Comparison of ENCODE assay signal across 8 mouse cellular contexts in the genomic region with DNA sequence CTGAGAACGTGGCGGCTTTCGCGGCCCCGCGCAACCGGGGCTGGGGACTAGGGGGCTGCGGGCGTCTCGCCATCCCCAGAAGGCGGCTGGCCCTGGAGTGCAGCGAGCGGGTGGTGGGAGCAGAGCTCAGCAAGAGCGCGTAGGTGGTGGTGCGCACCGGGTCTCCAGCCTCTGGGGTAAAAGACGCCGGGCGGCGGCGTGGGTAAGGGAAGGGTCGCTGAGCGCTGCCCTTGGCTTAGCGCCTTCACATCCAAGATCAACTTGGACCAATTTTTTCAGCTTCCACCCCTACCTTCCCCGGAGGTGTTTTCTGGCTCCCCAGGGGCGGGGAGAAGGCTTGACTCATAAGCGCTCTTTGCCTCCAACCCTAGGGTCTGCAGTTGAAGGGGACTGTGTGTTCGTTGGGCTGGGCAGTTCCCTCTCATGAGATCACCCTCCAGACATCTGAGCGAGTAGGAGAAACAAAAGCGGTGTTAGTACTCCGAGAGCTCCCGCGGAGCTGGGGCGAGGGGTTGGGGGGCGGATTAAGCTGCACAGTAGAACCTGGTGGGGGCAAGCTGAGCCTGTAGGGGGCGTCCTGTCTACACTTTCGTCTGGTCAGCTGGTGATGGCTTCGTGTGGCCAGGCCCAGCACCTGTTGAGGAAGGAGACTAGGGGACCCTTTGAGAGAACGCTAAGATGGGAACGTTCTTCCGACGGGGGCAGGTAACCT. TPM values are rescaled to one million over a fixed set of nuclear protein-coding genes. Genes with fewer than 3 reads are reported as not detected.
DNase-seq lines count a peak whose midpoint lies in the region; ATAC-seq and TF ChIP-seq lines count a peak whose summit lies in the region.
"Had no signal": no experiment of that assay in that cellular context is flagged by ENCODE, and none has a peak within 500 bp of the region (broad histone marks: within the 10 kb centered on the region; RNA-seq: fewer than 3 reads in every experiment).

No protein-coding gene starts in this region.

- no peak overlapping the region for H3K27ac ChIP-seq in ES-E14 (ENCODE audit: insufficient read depth, low read depth, low read length, poor library complexity, severe bottlenecking)
- H3K27ac ChIP-seq in embryonic fibroblast, embryonic 13.5 days (ENCODE audit: insufficient read depth, low read length), result no peak overlapping the region
- H3K27ac ChIP-seq in hindbrain, embryonic 11.5 days (ENCODE audit: low read depth, low read length), result peak overlapping the region; percentile 89
- H3K27ac ChIP-seq in limb, embryonic 11.5 days (replicated peaks; ENCODE audit: low read depth, low read length), result no peak overlapping the region
- peak overlapping the region; percentile 73 for H3K27ac ChIP-seq in neural tube, embryonic 11.5 days (ENCODE audit: low read depth, low read length)

- H3K9me3 ChIP-seq in ES-E14 (ENCODE audit: control insufficient read depth, insufficient read depth, low read depth, low read length), result no peaks in the 10 kb centered on the region
- H3K9me3 ChIP-seq in hindbrain, embryonic 11.5 days (ENCODE audit: control insufficient read depth, low read length), result no peaks in the 10 kb centered on the region
- no peaks in the 10 kb centered on the region for H3K9me3 ChIP-seq in limb, embryonic 11.5 days (ENCODE audit: control insufficient read depth, low read length)
- no peaks in the 10 kb centered on the region for H3K9me3 ChIP-seq in neural tube, embryonic 11.5 days (ENCODE audit: control insufficient read depth, low read length)

- in situ Hi-C loops in ES-E14 (cut with MboI; ENCODE audit: low sequenced_read_pairs in 2 of 2, unreplicated experiment in 2 of 2), result no loop called here

- H3K4me3 ChIP-seq in ES-E14 (ENCODE audit: insufficient read depth in 1 of 2, low read depth in 1 of 2, low read length in 2 of 2, poor library complexity in 1 of 2, severe bottlenecking in 1 of 2), result peak overlapping the region; percentile 80 to 87
- H3K4me3 ChIP-seq in embryonic fibroblast, embryonic 13.5 days (ENCODE audit: insufficient read depth, low read length), result peak overlapping the region; percentile 61
- peak overlapping the region; percentile 79 for H3K4me3 ChIP-seq in hindbrain, embryonic 11.5 days (ENCODE audit: low read depth, low read length)
- peak overlapping the region; percentile 69 for H3K4me3 ChIP-seq in limb, embryonic 11.5 days (ENCODE audit: low read depth, low read length)
- peak overlapping the region; percentile 77 for H3K4me3 ChIP-seq in neural tube, embryonic 11.5 days (ENCODE audit: low read depth, low read length)
- H3K4me3 ChIP-seq: erythroblast, embryonic 14.5 days had no signal

- no peaks in the 10 kb centered on the region for H3K36me3 ChIP-seq in ES-E14 (ENCODE audit: control insufficient read depth, insufficient read depth, low read length, poor library complexity, severe bottlenecking)
- no peaks in the 10 kb centered on the region for H3K36me3 ChIP-seq in hindbrain, embryonic 11.5 days (ENCODE audit: control insufficient read depth, insufficient read depth, low read length)
- no peaks in the 10 kb centered on the region for H3K36me3 ChIP-seq in limb, embryonic 11.5 days (ENCODE audit: control insufficient read depth, insufficient read depth, low read length)
- H3K36me3 ChIP-seq in neural tube, embryonic 11.5 days (ENCODE audit: control insufficient read depth, insufficient read depth, low read length), result no peaks in the 10 kb centered on the region

- DNase-seq in ES-E14 (ENCODE audit: low read depth, low spot score) (peak; percentile 44), ZHBTc4 (ENCODE audit: low read depth, low spot score) (peak; percentile 75)
- peak; percentile 81 for DNase-seq in hindbrain, embryonic 11.5 days (ENCODE audit: low spot score)
- DNase-seq in limb, embryonic 11.5 days (ENCODE audit: low spot score), result peak; percentile 69
- DNase-seq in neural tube, embryonic 11.5 days (ENCODE audit: low spot score), result peak; percentile 76
- DNase-seq in spleen, postnatal 14 days (ENCODE audit: low spot score in 2 of 2), result no peak

- peaks cover 13% of the 10 kb centered on the region for H3K27me3 ChIP-seq in hindbrain, embryonic 11.5 days (ENCODE audit: control insufficient read depth, insufficient read depth, low read length)
- H3K27me3 ChIP-seq in limb, embryonic 11.5 days (ENCODE audit: control insufficient read depth, insufficient read depth, low read length), result peaks cover 53% of the 10 kb centered on the region
- peaks cover 20% of the 10 kb centered on the region for H3K27me3 ChIP-seq in neural tube, embryonic 11.5 days (ENCODE audit: control insufficient read depth, insufficient read depth, low read length)

- WGBS in hindbrain, embryonic 11.5 days, result under 1% methylated on average over 43 of the region's 43 CpGs
- under 1% methylated on average over 41 of the region's 43 CpGs for WGBS in limb, embryonic 11.5 days
- under 1% methylated on average over 43 of the region's 43 CpGs for WGBS in neural tube, embryonic 11.5 days

- peak overlapping the region; percentile 65 for H3K9ac ChIP-seq in ES-E14 (ENCODE audit: insufficient read depth, low read depth, low read length, poor library complexity, severe bottlenecking)
- peak overlapping the region; percentile 79 for H3K9ac ChIP-seq in hindbrain, embryonic 11.5 days (ENCODE audit: low read depth, low read length)
- H3K9ac ChIP-seq in limb, embryonic 11.5 days (ENCODE audit: low read length), result peak overlapping the region; percentile 63
- H3K9ac ChIP-seq in neural tube, embryonic 11.5 days (ENCODE audit: low read length), result peak overlapping the region; percentile 70

- TF ChIP-seq POLR2A in embryonic fibroblast, embryonic 13.5 days (IDR thresholded peaks at IDR 0.05; ENCODE audit: low read depth, low read length), result no peak

- H3K4me1 ChIP-seq in ES-E14 (ENCODE audit: control insufficient read depth in 2 of 2, insufficient read depth in 2 of 2, low read length in 2 of 2, poor library complexity in 1 of 2), result peaks cover 3 to 4% of the 10 kb centered on the region in 2 experiments; a peak in 2 of 4 replicates
- peaks cover 3% of the 10 kb centered on the region; the same call in 1 of the 2 replicates for H3K4me1 ChIP-seq in embryonic fibroblast, embryonic 13.5 days (ENCODE audit: control insufficient read depth, insufficient read depth, low read length)
- no peaks in the 10 kb centered on the region for H3K4me1 ChIP-seq in hindbrain, embryonic 11.5 days (replicated peaks; ENCODE audit: control insufficient read depth, insufficient read depth, low read length)
- peaks cover 3% of the 10 kb centered on the region; the same call in 1 of the 2 replicates for H3K4me1 ChIP-seq in limb, embryonic 11.5 days (ENCODE audit: control insufficient read depth, insufficient read depth, low read length)
- H3K4me1 ChIP-seq in neural tube, embryonic 11.5 days (ENCODE audit: control insufficient read depth, insufficient read depth, low read length), result peaks cover 8% of the 10 kb centered on the region; the same call in 1 of the 2 replicates

- H3K4me2 ChIP-seq in hindbrain, embryonic 11.5 days (replicated peaks; ENCODE audit: low read depth, low read length), result peak overlapping the region; percentile 85
- peak overlapping the region; percentile 95 for H3K4me2 ChIP-seq in limb, embryonic 11.5 days (ENCODE audit: low read depth, severe bottlenecking)
- peak overlapping the region; percentile 81 for H3K4me2 ChIP-seq in neural tube, embryonic 11.5 days (ENCODE audit: low read depth)

- peak; percentile 67 for ATAC-seq in hindbrain, embryonic 11.5 days (ENCODE audit: low FRiP score)
- peak; percentile 61 for ATAC-seq in limb, embryonic 11.5 days (ENCODE audit: insufficient number of reproducible peaks, low FRiP score, low TSS enrichment, low read depth)
- ATAC-seq in neural tube, embryonic 11.5 days (ENCODE audit: insufficient read depth, low FRiP score, low TSS enrichment), result peak; percentile 46

- TF ChIP-seq CTCF in embryonic fibroblast, embryonic 13.5 days (IDR thresholded peaks at IDR 0.05; ENCODE audit: borderline replicate concordance, insufficient read depth, low read length), result peak; percentile 21; the same call in 1 of the 2 replicates

TF ChIP-seq in ES-E14, 5 proteins besides CTCF, POLR2A, EP300 and RAD21:
- TF ChIP-seq HCFC1 (IDR thresholded peaks at IDR 0.05; ENCODE audit: borderline replicate concordance, insufficient read depth, low read length) (no peak), ZC3H11A (IDR thresholded peaks at IDR 0.05; ENCODE audit: borderline replicate concordance, low read depth, low read length) (no peak), ZNF384 (IDR thresholded peaks at IDR 0.05; ENCODE audit: low read depth, low read length) (no peak), MAFK (IDR thresholded peaks at IDR 0.05; ENCODE audit: insufficient read depth, low read depth, low read length) (no peak), CHD2 (IDR thresholded peaks at IDR 0.05; ENCODE audit: low read depth, low read length) (no peak)

RNA-seq across cellular contexts. Expression of gene Galnt16, which starts 1.7 kb away (rescaled TPM):
- total RNA-seq in ES-E14 (2012; rRNA removed), result 1.9 and 2.9 TPM in 2 replicates
- 3.4 and 7.8 TPM in 2 replicates for polyA plus RNA-seq in embryonic fibroblast, embryonic 13.5 days (2011; ENCODE audit: insufficient read length, low read depth, missing spikeins)
- 8.6 and 9.1 TPM in 2 replicates for polyA plus RNA-seq in hindbrain, embryonic 11.5 days (2014; fragmentation: Nextera tagmentation; extraction: Ambion mirVana)
- polyA plus RNA-seq in limb, embryonic 11.5 days (2014; fragmentation: Nextera tagmentation; extraction: Ambion mirVana), result 2.8 and 3.3 TPM in 2 replicates
- 7.5 and 10.3 TPM in 2 replicates for polyA plus RNA-seq in neural tube, embryonic 11.5 days (2014; fragmentation: Nextera tagmentation; extraction: Ambion mirVana)

RNA-seq across cellular contexts. Expression of gene Exd2, which starts 56.9 kb away (rescaled TPM):
- 34.8 and 45.8 TPM in 2 replicates for total RNA-seq in ES-E14 (2012; rRNA removed)
- polyA plus RNA-seq in embryonic fibroblast, embryonic 13.5 days (2011; ENCODE audit: insufficient read length, low read depth, missing spikeins), result 15.6 and 23.9 TPM in 2 replicates
- polyA plus RNA-seq in hindbrain, embryonic 11.5 days (2014; fragmentation: Nextera tagmentation; extraction: Ambion mirVana), result 41.3 and 46.3 TPM in 2 replicates
- 30.1 and 35.5 TPM in 2 replicates for polyA plus RNA-seq in limb, embryonic 11.5 days (2014; fragmentation: Nextera tagmentation; extraction: Ambion mirVana)
- polyA plus RNA-seq in neural tube, embryonic 11.5 days (2014; fragmentation: Nextera tagmentation; extraction: Ambion mirVana), result 39.2 and 42.8 TPM in 2 replicates

Comparison
In these comparisons a context has a peak if more than half of its experiments do, and no peak if none do; other contexts are left out.
1. DNase-seq: peak in ES-E14 (single experiment), ZHBTc4 (single experiment), hindbrain, embryonic 11.5 days (single experiment), limb, embryonic 11.5 days (single experiment) and neural tube, embryonic 11.5 days (single experiment); none in spleen, postnatal 14 days (0 of 2).
2. H3K27ac ChIP-seq: peak in hindbrain, embryonic 11.5 days (single experiment) and neural tube, embryonic 11.5 days (single experiment); none in ES-E14 (single experiment), embryonic fibroblast, embryonic 13.5 days (single experiment) and limb, embryonic 11.5 days (single experiment).
3. Peak in every context shown above with its lines, with median percentiles within 50 percentile points of each other: H3K4me3 ChIP-seq, H3K9ac ChIP-seq, ATAC-seq and H3K4me2 ChIP-seq.